Mouse (Mus musculus): ENCODE measurements at regions not wholly inside any gene's neighbourhood (a gene's known extent, or its start where the extent isn't known, plus 50 kb on each side); places are given as distances from the start of the nearest gene placed in this dataset.

DNA sequence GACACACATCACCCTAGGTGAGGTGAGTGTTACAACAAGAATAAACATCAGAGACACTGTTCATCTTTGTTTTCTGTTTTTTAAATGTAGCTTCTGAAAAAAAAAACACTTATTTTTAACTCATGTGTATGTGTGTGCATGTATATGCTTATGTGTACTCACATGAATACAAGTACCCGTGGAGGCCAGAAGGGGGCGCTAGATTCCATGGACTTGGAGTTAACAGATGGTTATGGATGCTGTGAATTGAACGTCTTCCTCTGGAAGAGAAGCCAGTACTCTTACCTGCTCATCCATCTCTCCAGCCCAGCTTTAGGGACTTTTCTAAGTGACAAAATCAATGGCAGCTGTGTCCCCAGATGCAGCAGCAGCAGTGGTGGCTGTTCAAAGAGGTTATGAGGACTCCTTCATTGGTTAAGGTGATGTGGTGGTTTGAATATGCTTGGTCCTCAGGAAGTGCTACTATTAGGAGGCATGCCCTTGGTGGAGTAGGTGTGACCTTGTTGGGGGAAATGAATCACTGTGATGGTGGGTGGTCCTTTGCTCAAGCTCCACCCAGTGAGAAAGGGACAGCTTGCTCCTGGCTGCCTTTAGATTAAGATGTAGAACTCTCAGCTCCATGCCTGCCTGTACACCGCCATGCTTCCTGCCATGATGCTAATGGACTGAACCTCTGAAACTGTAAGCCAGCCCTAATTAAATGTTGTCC is 56.1 kb upstream of the Tmem132d start:
- WGBS = 76% methylated on average over 4 of the region's 4 CpGs
- Histone ChIP-seq H3K9ac (no peak overlapping the region), H3K4me1 (replicated peaks; ENCODE audit: control insufficient read depth, insufficient read depth, low read length) (no peaks in the 10 kb centered on the region)

DNA sequence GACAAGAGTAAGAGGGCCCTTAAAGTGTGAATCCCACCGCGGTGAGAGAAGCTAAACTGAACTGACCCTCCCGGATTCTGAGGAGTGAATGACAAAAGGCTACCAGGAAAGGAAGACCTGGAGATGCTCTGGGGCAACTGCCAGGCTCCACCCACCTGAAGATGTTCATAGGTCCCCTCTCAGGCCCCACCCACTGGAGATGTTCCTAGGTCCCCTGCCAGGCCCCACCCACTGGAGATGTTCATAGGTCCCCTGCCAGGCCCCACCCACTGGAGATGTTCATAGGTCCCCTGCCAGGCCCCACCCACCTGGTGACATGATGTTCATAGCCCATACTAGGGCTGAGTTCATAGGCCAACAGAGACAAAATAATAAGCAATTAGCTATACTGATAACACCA is 54.5 kb upstream of the Tmem132d start:
- Histone ChIP-seq H3K27ac (no peak overlapping the region), H3K4me3 (replicated peaks; ENCODE audit: low read length) (no peak overlapping the region), H3K9me3 (ENCODE audit: control insufficient read depth, low read length) (no peaks in the 10 kb centered on the region), H3K27me3 (ENCODE audit: control insufficient read depth, insufficient read depth, low read length) (no peaks in the 10 kb centered on the region), H3K36me3 (replicated peaks; ENCODE audit: control insufficient read depth, insufficient read depth) (no peaks in the 10 kb centered on the region), H3K9ac (no peak overlapping the region), H3K4me1 (replicated peaks; ENCODE audit: control insufficient read depth, insufficient read depth, low read length) (peaks cover 13% of the 10 kb centered on the region), H3K4me2 (replicated peaks) (no peak overlapping the region)
- DNase-seq (ENCODE audit: low spot score) = no peak
- WGBS = 81% methylated on average over 3 of the region's 3 CpGs
- no peak for ATAC-seq (ENCODE audit: low FRiP score)

More for the DNA sequence above, 56.1 kb upstream of the Tmem132d start:
- no peak for DNase-seq (ENCODE audit: low spot score)
- Histone ChIP-seq H3K36me3 (replicated peaks; ENCODE audit: control insufficient read depth, insufficient read depth) (no peaks in the 10 kb centered on the region), H3K27ac (no peak overlapping the region), H3K4me3 (replicated peaks; ENCODE audit: low read length) (no peak overlapping the region), H3K9me3 (ENCODE audit: control insufficient read depth, low read length) (no peaks in the 10 kb centered on the region), H3K27me3 (ENCODE audit: control insufficient read depth, insufficient read depth, low read length) (no peaks in the 10 kb centered on the region), H3K4me2 (replicated peaks) (no peak overlapping the region)
- no peak for ATAC-seq (ENCODE audit: low FRiP score)

DNA sequence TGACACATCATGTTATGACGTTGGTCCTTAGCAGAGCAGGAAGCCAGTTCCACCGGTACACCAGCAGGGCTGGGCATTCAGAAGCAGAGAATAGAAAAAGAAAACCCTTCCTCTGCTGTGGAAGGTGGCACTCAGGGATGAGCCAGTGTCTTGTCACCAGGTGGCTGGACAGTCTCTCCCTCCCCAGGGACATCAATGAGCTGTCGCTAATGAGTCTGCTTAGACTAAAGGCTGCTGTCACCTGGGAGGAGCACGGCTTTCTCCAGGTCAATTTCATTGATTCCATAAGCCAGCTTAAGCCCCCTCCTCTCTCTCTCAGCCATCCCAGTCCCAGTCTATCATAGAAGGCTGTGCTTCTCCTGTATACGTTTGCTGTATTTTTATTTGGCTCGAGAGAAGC is 51.2 kb upstream of the Tmem132d start:
- no peak overlapping the region for H3K4me2 ChIP-seq (replicated peaks)
- H3K36me3 ChIP-seq (replicated peaks; ENCODE audit: control insufficient read depth, insufficient read depth) = no peaks in the 10 kb centered on the region
- ATAC-seq (ENCODE audit: low FRiP score) (no peak), DNase-seq (ENCODE audit: low spot score) (no peak)
- WGBS = 24% methylated on average over 6 of the region's 6 CpGs
- no peaks in the 10 kb centered on the region for H3K9me3 ChIP-seq (ENCODE audit: control insufficient read depth, low read length)
- peaks cover 13% of the 10 kb centered on the region for H3K4me1 ChIP-seq (replicated peaks; ENCODE audit: control insufficient read depth, insufficient read depth, low read length)
- H3K4me3 ChIP-seq (replicated peaks; ENCODE audit: low read length) = no peak overlapping the region
- H3K9ac ChIP-seq = no peak overlapping the region
- H3K27me3 ChIP-seq (ENCODE audit: control insufficient read depth, insufficient read depth, low read length) = 0 out of 2 replicates have a peak, but pooled peaks cover 4% of the 10 kb centered on the region
- H3K27ac ChIP-seq = no peak overlapping the region

DNA sequence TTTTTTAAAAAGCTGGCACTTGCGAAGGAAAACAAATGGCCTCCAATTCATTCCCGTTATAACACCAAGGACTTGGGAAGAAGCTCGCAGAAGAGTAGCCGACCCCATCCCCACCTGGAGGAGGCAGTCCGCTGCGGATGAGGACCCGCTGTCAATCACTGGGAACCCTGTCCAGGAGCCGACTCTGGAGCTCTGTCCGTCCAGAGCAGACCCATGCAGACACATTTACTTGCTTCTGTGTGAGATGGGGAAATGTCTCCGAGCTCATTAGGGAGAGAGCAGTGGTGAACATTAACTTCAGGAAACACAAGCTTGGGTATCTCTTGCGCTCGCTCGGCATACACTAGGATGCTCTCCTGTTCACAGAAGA is 50.5 kb upstream of the Tmem132d start:
- Histone ChIP-seq H3K4me1 (replicated peaks; ENCODE audit: control insufficient read depth, insufficient read depth, low read length) (peaks cover 13% of the 10 kb centered on the region), H3K9me3 (ENCODE audit: control insufficient read depth, low read length) (no peaks in the 10 kb centered on the region), H3K4me3 (replicated peaks; ENCODE audit: low read length) (0 out of 2 replicates have a peak overlapping the region, but pooled peaks have one; percentile 10), H3K27ac (no peak overlapping the region), H3K4me2 (replicated peaks) (peak overlapping the region; percentile 48), H3K9ac (0 out of 2 replicates have a peak overlapping the region, but pooled peaks have one; percentile 10), H3K36me3 (replicated peaks; ENCODE audit: control insufficient read depth, insufficient read depth) (no peaks in the 10 kb centered on the region), H3K27me3 (ENCODE audit: control insufficient read depth, insufficient read depth, low read length) (0 out of 2 replicates have a peak, but pooled peaks cover 4% of the 10 kb centered on the region)
- DNase-seq (ENCODE audit: low spot score) (no peak), ATAC-seq (ENCODE audit: low FRiP score) (no peak)
- WGBS = 4% methylated on average over 13 of the region's 13 CpGs

DNA sequence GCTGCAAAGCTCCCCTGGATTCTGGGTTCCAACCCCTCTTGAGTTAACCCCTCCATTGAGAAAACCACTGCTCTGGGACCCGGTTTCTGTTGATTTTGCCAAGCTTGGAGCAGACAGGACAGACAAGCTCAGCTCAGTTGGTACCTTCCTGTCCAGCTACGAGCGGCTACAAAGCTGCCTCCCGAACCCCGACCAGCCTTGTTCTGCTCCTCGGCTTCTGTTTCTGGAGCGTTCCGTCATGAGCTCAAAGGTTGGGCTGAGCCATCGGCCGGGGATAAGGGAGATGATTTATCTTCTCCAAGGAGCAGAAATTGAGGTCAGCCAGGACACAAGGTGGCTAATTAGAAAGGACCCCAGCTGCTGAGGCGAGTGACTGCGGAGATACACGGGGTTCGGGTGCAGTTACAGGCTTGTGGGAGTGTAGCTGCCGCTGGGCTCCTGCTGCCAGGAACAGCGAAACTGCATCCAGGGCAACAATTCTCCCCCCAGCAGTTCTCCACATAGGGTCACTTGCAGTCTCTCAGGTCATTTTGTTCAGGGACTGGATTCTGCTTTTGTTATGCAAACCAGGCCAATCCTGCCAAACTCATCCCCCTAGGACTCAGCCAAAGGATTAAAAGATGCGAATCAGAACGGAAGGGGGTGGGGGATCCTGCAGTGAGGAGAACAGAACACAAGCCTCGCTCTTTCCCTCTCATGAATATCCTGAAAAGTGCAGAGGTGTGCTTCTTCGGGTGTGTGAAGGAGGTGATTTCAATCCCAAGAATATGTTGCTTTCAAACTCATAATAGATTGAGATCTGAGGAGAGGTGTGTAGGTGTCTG is 50.0 kb upstream of the Tmem132d start:
- Histone ChIP-seq H3K4me2 (replicated peaks) (peak overlapping the region; percentile 48), H3K9ac (peak overlapping the region; percentile 10; the same call in 1 of the 2 replicates), H3K9me3 (ENCODE audit: control insufficient read depth, low read length) (no peaks in the 10 kb centered on the region), H3K27me3 (ENCODE audit: control insufficient read depth, insufficient read depth, low read length) (0 out of 2 replicates have a peak, but pooled peaks cover 4% of the 10 kb centered on the region), H3K4me3 (replicated peaks; ENCODE audit: low read length) (peak overlapping the region; percentile 16; the same call in 1 of the 2 replicates), H3K4me1 (replicated peaks; ENCODE audit: control insufficient read depth, insufficient read depth, low read length) (peaks cover 13% of the 10 kb centered on the region), H3K36me3 (replicated peaks; ENCODE audit: control insufficient read depth, insufficient read depth) (no peaks in the 10 kb centered on the region), H3K27ac (no peak overlapping the region)
- peak; percentile 42 for DNase-seq (ENCODE audit: low spot score)
- no peak for ATAC-seq (ENCODE audit: low FRiP score)
- 2% methylated on average over 20 of the region's 20 CpGs for WGBS

Measured in hindbrain, embryonic 14.5 days (tissue).